Mouse (Mus musculus) B cell, adult 2 months (primary cell): ENCODE measurements around the gene Fn1.
A peak's percentile ranks its signal among the peaks of the same experiment; 100 is the strongest.

Experiments used
- DNase-seq, 2 experiments: peaks; one replicate each; pipeline ENCODE4 v3.0.0; 2022

Fn1 gene

DNA sequence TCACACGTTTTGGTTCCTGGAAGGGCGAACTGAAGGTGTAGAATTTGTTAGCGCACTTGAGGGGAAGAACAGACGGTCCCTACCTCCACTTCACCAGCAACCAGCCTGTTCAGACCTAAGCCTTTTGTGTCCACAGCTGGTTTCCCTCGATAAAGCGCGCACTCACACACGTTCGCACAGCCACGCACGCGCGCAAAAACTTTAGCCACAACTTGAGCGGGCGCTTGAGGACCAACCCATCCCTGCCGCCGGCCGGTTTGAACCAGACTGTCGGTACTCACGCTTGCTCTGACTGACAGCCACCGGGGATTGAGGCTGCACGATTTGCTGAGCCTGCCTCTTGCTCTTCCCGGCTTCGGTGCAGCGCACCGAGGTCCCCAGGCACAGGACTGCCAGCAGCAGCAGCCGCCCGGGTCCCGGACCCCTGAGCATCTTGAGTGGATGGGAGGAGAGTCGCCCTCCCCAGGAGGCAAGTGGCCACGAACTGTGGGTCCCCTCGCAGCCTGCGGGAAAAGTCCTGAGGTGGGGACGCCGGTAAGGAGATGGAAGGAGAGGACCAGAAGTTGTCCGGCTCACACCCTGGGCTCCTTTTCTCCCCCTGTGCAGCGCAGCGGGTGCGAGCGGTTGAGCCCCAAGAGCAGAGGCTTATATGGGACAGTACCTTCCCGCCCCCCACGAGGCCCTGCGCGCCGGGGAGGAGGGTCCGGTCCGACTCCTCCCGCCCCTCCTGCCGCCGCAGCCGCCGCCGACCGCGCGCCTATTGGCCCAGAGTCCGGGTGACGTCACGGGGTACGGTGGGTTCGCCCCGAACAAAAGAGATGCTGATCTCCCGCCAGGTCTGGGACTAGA lies at the start of gene Fn1:
Gene Fn1 (minus strand): TSS at position 650 of the 849 bp plus-strand sequence.
- DNase-seq: peak; percentile 49 to 50

DNA sequence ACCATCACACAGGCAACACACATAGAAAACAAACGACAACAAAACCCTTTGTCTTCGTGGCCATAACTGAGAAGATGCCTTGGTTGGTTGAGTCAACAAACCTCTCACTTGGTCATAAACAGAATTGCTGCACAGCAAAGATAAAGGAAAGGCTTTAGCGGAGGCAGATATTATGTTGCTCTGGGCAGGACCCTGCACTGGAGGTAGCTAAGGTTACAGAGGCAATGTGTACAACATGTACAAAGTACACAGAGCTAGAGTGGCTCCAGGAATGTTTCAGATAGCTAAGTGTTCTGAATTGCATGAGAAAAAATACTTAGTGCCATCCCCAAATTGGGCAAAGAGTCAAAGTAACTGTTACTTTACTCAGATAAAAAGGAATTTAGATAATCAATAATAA lies 43.1 kb upstream of the Fn1 start:
- DNase-seq: no peak

GRCm38 (mm10) chr1:71691472-71692277 lies 38.7 kb upstream of the Fn1 start:
- DNase-seq: no peak

DNA sequence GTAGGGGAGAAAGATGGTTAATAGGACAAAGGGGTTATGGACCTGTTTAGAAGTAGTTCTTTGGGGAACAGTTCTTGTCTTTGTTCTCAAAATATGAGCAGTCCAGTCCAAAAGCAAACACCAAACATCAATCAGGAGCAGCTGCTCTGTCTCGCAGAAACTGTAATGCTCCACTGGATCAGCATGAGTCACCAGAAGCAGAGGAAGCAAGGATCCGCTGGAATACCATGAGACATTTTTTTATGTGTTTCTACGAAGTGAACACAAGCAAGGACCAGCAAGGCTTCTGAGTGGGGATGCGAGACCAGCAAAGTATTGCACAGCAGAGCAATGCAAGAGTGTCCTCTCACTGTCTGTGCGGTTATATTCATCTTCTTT lies 35.9 kb upstream of the Fn1 start:
- no peak for DNase-seq

GRCm38 (mm10) chr1:71688272-71688925 lies 35.4 kb upstream of the Fn1 start:
- no peak for DNase-seq

DNA sequence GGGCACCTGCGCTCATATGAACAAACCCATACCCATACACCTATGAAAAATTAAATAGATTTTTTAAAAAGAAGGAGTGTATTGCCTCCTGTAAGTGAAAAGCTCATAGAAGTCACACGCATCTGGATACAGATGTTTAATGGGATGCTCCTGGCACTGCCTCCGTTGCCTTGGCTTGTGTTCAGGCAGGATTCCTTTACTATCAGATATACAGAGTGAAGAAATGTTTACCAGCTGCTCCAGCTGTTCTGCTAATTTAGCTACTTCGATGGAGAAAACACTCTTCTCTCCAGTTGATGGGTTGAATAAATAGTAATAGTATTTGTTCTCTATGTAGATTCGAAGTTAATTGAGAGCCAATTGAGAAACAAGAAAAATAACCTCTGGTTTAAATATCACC lies 33.8 kb upstream of the Fn1 start:
- DNase-seq: no peak

DNA sequence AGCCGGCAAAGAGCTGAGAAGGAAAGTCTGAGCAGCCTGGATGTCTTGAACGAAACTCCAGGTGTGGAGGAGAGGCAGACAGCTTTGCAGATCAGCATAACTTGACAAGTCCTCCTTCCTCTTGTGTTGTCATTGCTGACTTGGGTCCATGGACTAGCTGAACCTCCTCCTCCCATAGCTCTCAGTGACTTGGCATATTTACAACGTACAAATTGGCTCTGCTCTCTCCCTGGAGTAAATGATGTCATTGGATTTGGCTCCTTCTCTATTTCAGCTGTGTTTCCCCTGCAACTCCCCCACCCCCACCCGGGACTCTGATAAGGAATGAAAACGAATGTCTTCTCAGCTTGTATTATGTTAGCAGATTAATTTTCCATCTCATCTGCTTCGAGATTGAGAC lies 30.7 kb upstream of the Fn1 start:
- DNase-seq: no peak

DNA sequence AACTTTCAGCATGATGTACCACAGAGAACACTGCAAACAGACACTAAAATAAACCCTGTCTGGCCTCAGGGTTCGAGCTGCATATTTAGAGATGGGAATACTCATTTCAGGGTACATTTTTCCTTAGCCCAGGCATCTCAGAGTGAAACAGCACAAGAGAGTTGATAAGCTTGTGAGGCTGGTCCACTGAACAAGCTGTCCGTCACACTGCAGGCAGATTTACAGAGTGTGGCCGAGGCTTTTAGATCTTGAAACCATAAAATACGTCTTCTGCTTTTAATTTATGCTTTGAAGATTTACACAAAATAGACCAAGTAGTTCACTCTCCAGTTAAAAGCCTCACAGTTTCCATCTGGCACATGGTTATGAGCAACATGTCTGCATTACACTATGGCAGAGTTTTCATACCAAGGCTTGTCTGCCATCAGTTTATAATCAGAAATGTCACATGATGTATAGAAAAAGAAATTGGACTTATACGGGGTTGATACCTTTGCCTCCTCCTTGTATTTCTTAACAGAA lies 29.3 kb upstream of the Fn1 start:
- no peak for DNase-seq

DNA sequence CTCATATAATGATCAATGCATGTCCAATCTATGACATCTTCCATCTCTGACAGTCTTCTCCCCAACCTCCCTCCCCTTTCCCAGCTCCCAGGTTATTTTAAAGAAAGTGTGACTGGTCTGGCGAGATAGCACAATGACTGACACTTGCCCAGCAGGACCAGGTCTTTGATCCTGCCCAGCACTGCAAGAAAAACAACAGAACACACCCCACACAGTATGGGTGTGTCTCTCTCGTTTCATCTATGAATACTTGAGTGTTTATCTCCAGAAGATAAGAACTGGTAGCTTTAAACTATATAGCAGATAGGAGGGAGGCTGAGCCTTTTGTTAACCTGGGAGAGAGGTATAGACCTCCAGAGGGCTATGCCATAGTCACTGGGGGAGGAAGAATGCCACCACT lies 28.3 kb upstream of the Fn1 start:
- no peak for DNase-seq

- DNase-seq: no peak
Observed at GRCm38 (mm10) chr1:71680046-71680672, 27.2 kb upstream of the Fn1 start.

DNA sequence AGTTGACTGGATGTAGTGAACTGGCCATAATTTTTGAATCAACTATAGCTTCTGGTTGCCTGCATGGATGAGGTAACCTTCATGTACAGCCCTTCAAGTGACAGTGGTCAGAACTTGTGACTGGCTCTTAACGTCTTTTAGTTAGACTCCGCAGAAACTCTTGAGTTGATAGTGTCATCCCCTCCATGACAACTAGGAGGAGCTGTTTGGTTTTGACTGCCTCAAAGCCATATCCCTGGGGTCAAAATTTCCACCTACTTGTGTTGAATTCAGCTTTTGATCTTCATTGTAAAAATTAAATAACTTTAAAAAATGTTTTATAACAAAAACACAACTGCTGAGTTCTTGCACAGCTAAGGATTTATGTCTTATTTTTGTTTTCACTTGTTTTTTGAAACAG lies 22.4 kb upstream of the Fn1 start:
- DNase-seq: peak in 1 of 2 experiments; percentile 4

DNA sequence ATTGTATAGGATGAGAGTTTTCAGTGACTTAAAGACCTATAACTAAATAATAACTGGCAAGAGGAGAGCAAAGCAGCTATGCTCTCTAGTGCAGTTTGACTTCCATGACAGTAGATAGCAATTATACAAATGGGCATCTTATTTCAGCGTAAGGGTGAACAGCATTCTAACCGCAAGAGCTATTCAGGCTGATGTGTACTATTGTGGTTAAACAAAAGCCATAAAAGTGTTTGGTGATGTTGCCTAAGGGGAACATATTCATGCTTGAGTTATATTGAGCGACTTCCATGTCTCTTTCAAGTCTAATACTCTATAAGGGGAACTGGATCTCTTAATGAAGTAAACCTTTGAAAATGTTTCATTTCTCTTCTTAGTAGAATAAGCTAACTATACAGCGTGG lies 21.3 kb upstream of the Fn1 start:
- no peak for DNase-seq

DNA sequence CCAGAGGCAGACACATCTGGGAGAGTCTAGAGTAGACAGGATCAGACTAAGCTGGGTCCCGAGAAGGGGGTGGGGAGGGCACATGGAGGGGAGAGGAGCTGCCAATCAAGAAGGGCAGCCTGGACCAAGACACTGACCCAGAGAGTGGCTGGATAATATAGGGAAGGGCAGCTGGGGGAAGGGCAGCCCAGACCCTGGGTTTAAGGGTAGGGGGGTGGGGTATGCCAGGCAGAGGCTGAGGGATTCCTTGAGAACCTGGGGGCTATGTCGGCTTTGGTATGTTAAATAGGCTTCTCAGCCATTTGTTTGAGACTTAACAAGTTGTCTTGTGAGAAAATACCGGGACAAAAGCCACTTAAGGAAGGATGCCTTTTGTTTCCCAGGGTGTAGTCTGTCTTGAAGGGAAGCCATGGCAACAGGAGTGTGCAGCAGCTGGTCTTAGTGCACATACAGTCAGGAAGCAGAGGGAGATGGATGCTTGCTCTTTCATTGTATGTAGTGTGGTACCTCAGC lies 20.5 kb upstream of the Fn1 start:
- DNase-seq: no peak

DNA sequence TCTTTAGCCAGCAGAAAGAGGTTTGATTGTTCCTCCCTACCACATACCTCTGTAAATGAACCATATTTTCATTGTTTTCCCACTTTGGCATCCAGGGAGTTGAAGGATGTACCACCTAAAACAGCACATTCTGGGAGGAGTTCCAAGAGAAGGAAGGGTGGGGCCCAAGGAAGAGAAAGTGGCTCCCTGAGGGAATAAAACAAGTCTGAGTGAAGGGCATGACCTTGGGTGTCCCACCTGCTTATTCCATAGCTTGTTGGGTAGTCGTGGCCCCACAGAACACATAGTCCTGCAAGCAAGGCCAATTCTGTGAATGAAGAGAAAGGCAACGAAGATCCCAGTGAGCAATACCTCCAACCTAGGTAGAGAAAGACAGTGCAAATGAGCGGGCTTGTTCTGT lies 19.3 kb upstream of the Fn1 start:
- DNase-seq: no peak

DNA sequence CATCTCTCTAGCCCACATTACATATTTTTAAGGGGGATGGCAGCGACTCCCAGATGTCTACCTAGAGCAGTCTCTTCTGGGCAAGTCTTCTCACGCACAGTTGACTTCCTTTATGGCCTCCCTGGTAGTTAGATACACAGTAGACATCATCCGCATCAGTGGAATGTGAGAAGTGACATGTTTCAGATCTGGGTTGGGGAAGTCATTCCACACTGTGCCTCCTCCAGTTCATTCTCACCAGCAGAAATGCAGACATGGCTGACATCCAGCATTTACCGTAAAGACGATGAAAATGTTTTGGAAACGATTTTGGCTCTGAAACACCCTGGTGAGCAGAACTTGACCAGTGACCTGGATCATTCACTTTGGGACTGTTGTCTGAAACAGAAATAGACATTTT lies 10.2 kb upstream of the Fn1 start:
- DNase-seq: no peak

GRCm38 (mm10) chr1:71658632-71659031 lies 5.6 kb upstream of the Fn1 start:
- no peak for DNase-seq

DNA sequence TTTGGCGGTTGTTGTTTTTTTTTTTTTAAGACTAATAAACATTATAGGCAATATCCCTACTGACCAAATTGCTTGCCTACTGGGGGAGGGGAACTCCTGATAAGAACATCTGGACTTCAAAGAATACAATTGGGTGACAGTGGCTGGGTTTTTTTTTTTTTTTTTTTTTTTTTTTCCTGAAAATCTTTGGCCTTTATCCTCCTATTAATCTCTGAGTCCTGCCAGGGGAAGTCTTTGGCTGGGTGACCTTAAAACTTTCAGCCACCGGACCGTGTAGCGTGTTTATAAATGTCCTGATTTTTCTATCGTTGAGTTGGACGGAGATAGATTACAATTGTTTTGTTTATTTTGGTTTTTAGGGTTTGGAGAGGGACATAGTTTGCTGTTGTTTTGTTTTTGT lies 3.3 kb upstream of the Fn1 start:
- no peak for DNase-seq

GRCm38 (mm10) chr1:71654221-71654620 lies 1.2 kb upstream of the Fn1 start:
- DNase-seq: no peak

GRCm38 (mm10) chr1:71653400-71654159 lies 580 bp upstream of the Fn1 start:
- DNase-seq: no peak

DNA sequence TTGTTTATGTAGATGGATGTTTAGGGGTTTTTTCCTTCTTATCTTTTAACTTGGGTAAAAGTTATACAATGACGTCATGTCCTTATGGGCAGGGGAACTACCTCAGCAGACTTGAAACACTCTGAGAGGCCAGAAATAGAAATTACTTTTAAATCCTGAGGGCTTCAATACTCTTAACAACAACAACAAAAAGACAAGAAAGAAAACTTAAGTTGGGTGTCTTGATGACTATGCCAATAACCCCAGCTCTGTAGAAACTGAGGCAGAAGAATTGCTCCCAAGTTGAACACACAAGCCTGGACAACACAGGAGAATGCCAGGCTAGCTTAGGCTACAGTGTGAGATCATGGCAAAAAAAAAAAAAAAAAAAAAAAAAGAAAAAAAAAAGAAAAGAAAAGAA lies 1.2 kb downstream of the Fn1 start:
- DNase-seq: no peak

DNA sequence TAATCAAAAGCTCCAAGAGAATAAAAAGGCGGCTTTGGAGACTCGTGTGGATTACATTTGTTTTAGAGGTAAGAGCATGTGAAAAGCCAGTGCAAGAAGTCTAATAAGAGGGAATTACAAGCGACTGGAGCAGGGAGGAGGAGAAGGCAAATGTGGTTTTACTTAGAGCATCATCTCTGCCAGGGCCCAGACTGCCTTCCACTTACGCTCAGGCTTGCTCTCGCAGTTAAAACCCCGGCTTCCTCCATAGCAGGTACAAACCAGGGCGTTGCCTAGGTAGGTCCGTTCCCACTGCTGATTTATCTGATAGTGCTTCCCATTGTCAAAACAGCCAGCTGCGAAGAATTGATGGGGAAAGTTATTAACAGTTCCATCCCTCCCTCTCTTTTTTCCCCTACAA lies 1.7 kb downstream of the Fn1 start:
- DNase-seq: no peak

DNA sequence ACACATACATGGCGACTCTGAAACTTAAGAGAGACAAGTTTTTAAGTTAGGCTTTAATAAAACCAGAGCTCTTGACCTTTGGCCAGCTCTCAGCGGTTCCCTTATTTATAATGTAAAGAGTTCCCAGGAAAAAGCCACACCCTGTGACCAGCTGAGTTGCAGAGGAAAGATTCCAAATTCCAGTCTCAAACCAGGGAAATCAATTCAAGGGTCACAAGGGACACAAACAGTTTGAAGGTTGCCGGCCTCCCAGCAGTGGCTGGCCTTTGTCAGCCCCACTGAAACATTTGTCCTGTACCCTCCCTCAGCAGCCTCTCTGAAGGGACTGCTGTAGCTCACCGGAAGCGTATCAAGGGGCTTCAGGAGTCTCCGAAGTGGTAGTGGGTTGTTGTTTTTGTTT lies 2.3 kb downstream of the Fn1 start:
- no peak for DNase-seq
